Mouse (Mus musculus): ENCODE measurements around the gene Pdcd6ip. TPM values are rescaled to one million over a fixed set of nuclear protein-coding genes. Genes with fewer than 3 reads are reported as not detected.
"Not testable (repeated sequence)": the region's sequence is repeated elsewhere in the genome, so short reads cannot be mapped to it uniquely, and the experiment has no call there.

Pdcd6ip gene
- polyA plus RNA-seq, 1 experiment from 2014 or later = 59.9 TPM

GRCm38 (mm10) chr9:113738941-113739340, 30.9 kb upstream of the Pdcd6ip start:
- 69% methylated on average over 6 of the region's 6 CpGs for WGBS
- no peaks in the 10 kb centered on the region for H3K9me3 ChIP-seq (ENCODE audit: control insufficient read depth, low read length)
- H3K4me2 ChIP-seq (ENCODE audit: low read length) = no peak overlapping the region
- H3K36me3 ChIP-seq (ENCODE audit: control insufficient read depth, insufficient read depth, low read length) = no peaks in the 10 kb centered on the region
- ATAC-seq (ENCODE audit: insufficient number of reproducible peaks, insufficient read depth, low FRiP score, low read depth) = no peak
- H3K4me1 ChIP-seq (ENCODE audit: control insufficient read depth in 2 of 2, insufficient read depth in 2 of 2, low read length in 2 of 2) = peaks cover 6 to 14% of the 10 kb centered on the region in 2 experiments
- H3K27ac ChIP-seq (replicated peaks in 1 of 2; ENCODE audit: control insufficient read depth in 1 of 2, insufficient read depth in 1 of 2, low read depth in 2 of 2, low read length in 2 of 2) = no peak overlapping the region
- no peaks in the 10 kb centered on the region for H3K27me3 ChIP-seq (ENCODE audit: control insufficient read depth, insufficient read depth, low read length)
- no peak overlapping the region for H3K9ac ChIP-seq (ENCODE audit: low read length)
- no peak overlapping the region for H3K4me3 ChIP-seq (ENCODE audit: control insufficient read depth in 1 of 2, insufficient read depth in 1 of 2, low read depth in 1 of 2, low read length in 2 of 2)

- no peaks in the 10 kb centered on the region for H3K9me3 ChIP-seq (ENCODE audit: control insufficient read depth, low read length)
- no peak overlapping the region for H3K27ac ChIP-seq (replicated peaks in 1 of 2; ENCODE audit: control insufficient read depth in 1 of 2, insufficient read depth in 1 of 2, low read depth in 2 of 2, low read length in 2 of 2)
- ATAC-seq (ENCODE audit: insufficient number of reproducible peaks, insufficient read depth, low FRiP score, low read depth) = no peak
- H3K27me3 ChIP-seq (ENCODE audit: control insufficient read depth, insufficient read depth, low read length) = no peaks in the 10 kb centered on the region
- 65% methylated on average over 9 of the region's 9 CpGs for WGBS
- peaks cover 6 to 8% of the 10 kb centered on the region in 2 experiments for H3K4me1 ChIP-seq (ENCODE audit: control insufficient read depth in 2 of 2, insufficient read depth in 2 of 2, low read length in 2 of 2)
- no peak overlapping the region for H3K4me3 ChIP-seq (ENCODE audit: control insufficient read depth in 1 of 2, insufficient read depth in 1 of 2, low read depth in 1 of 2, low read length in 2 of 2)
- H3K4me2 ChIP-seq (ENCODE audit: low read length) = no peak overlapping the region
- H3K9ac ChIP-seq (ENCODE audit: low read length) = no peak overlapping the region
- H3K36me3 ChIP-seq (ENCODE audit: control insufficient read depth, insufficient read depth, low read length) = no peaks in the 10 kb centered on the region
Measured at GRCm38 (mm10) chr9:113738021-113738420, 30.0 kb upstream of the Pdcd6ip start.

GRCm38 (mm10) chr9:113735920-113736319, 27.9 kb upstream of the Pdcd6ip start:
- no peaks in the 10 kb centered on the region for H3K27me3 ChIP-seq (ENCODE audit: control insufficient read depth, insufficient read depth, low read length)
- no peak for ATAC-seq (ENCODE audit: insufficient number of reproducible peaks, insufficient read depth, low FRiP score, low read depth)

GRCm38 (mm10) chr9:113731540-113731939, 23.5 kb upstream of the Pdcd6ip start:
- Histone ChIP-seq H3K4me3 (ENCODE audit: control insufficient read depth in 1 of 2, insufficient read depth in 1 of 2, low read depth in 1 of 2, low read length in 2 of 2) (no peak overlapping the region), H3K4me2 (ENCODE audit: low read length) (no peak overlapping the region), H3K27me3 (ENCODE audit: control insufficient read depth, insufficient read depth, low read length) (no peaks in the 10 kb centered on the region), H3K27ac (replicated peaks in 1 of 2; ENCODE audit: control insufficient read depth in 1 of 2, insufficient read depth in 1 of 2, low read depth in 2 of 2, low read length in 2 of 2) (no peak overlapping the region), H3K9me3 (ENCODE audit: control insufficient read depth, low read length) (no peaks in the 10 kb centered on the region), H3K9ac (ENCODE audit: low read length) (no peak overlapping the region), H3K4me1 (ENCODE audit: control insufficient read depth in 2 of 2, insufficient read depth in 2 of 2, low read length in 2 of 2) (no peaks in the 10 kb centered on the region), H3K36me3 (ENCODE audit: control insufficient read depth, insufficient read depth, low read length) (no peaks in the 10 kb centered on the region)
- WGBS = 79% methylated on average over 3 of the region's 3 CpGs
- no peak for ATAC-seq (ENCODE audit: insufficient number of reproducible peaks, insufficient read depth, low FRiP score, low read depth)

More at GRCm38 (mm10) chr9:113735920-113736319, 27.9 kb upstream of the Pdcd6ip start:
- Histone ChIP-seq H3K4me2 (ENCODE audit: low read length) (no peak overlapping the region), H3K4me3 (ENCODE audit: control insufficient read depth in 1 of 2, insufficient read depth in 1 of 2, low read depth in 1 of 2, low read length in 2 of 2) (no peak overlapping the region), H3K9ac (ENCODE audit: low read length) (no peak overlapping the region), H3K4me1 (ENCODE audit: control insufficient read depth in 2 of 2, insufficient read depth in 2 of 2, low read length in 2 of 2) (peaks cover 4 to 7% of the 10 kb centered on the region in 2 experiments; a peak in 3 of 4 replicates), H3K27ac (replicated peaks in 1 of 2; ENCODE audit: control insufficient read depth in 1 of 2, insufficient read depth in 1 of 2, low read depth in 2 of 2, low read length in 2 of 2) (no peak overlapping the region), H3K9me3 (ENCODE audit: control insufficient read depth, low read length) (no peaks in the 10 kb centered on the region), H3K36me3 (ENCODE audit: control insufficient read depth, insufficient read depth, low read length) (no peaks in the 10 kb centered on the region)

DNA sequence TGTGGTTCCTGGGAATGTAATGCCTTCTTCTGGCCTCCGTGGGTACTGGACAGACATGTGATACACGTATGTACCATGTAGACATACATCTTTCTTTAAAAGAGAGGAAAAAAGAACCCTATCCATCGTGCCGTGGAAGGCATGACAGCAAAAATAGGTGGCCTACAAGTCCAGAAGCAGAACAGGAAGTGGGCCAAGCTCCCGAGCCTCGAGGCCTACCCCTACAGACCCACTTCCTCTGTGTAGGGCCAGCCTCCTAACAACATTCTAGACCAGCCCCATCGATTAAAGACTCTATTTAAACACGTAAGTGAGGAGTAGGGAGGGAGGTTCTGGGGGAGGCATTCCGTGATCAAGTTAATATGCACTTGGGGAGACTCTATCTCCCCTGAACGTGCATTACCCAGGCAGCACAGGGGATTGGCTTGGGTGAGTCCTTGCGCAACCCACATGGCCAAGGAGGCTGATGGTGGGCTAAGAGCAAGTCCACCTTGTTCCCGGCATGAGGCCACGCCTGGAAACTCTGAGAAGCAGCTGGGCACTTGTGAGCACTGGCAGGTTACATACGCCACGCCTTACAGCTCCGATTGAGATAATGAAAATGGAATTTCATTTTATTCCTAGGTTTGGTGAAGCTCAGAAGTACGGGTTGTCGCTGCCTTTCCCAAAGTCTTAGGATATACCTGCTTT, 19.1 kb upstream of the Pdcd6ip start:
- 88% methylated on average over 18 of the region's 18 CpGs for WGBS
- H3K4me1 ChIP-seq (ENCODE audit: control insufficient read depth in 2 of 2, insufficient read depth in 2 of 2, low read length in 2 of 2) = no peaks in the 10 kb centered on the region
- H3K36me3 ChIP-seq (ENCODE audit: control insufficient read depth, insufficient read depth, low read length) = no peaks in the 10 kb centered on the region
- H3K27me3 ChIP-seq (ENCODE audit: control insufficient read depth, insufficient read depth, low read length) = no peaks in the 10 kb centered on the region
- no peak overlapping the region for H3K4me3 ChIP-seq (ENCODE audit: control insufficient read depth in 1 of 2, insufficient read depth in 1 of 2, low read depth in 1 of 2, low read length in 2 of 2)
- H3K9ac ChIP-seq (ENCODE audit: low read length) = no peak overlapping the region
- H3K4me2 ChIP-seq (ENCODE audit: low read length) = no peak overlapping the region
- H3K27ac ChIP-seq (replicated peaks in 1 of 2; ENCODE audit: control insufficient read depth in 1 of 2, insufficient read depth in 1 of 2, low read depth in 2 of 2, low read length in 2 of 2) = no peak overlapping the region
- ATAC-seq (ENCODE audit: insufficient number of reproducible peaks, insufficient read depth, low FRiP score, low read depth) = no peak
- no peaks in the 10 kb centered on the region for H3K9me3 ChIP-seq (ENCODE audit: control insufficient read depth, low read length)

DNA sequence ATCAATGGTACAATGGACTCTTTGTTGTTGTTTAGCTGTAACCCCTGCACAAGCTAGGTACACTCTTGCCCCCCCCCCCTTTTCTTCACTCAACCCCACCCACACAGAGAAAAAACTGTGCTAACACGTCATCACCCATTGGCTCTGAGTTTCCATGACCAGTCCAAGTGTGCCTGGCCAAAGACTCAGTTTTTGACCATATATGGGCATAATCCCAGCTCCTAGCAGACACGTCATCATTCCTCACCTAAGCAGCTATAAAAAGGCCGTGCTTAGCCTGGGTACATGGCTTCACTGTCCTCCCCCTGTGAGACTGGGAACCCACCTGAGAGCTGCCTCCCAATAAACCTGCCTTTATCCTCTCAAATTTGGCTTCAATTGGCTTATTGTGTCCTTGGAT, 18.1 kb upstream of the Pdcd6ip start:
- 37% methylated on average over 3 of the region's 3 CpGs for WGBS
- Histone ChIP-seq H3K4me3 (ENCODE audit: control insufficient read depth in 1 of 2, insufficient read depth in 1 of 2, low read depth in 1 of 2, low read length in 2 of 2) (no peak overlapping the region), H3K36me3 (ENCODE audit: control insufficient read depth, insufficient read depth, low read length) (no peaks in the 10 kb centered on the region), H3K27ac (replicated peaks in 1 of 2; ENCODE audit: control insufficient read depth in 1 of 2, insufficient read depth in 1 of 2, low read depth in 2 of 2, low read length in 2 of 2) (no peak overlapping the region), H3K9ac (ENCODE audit: low read length) (no peak overlapping the region), H3K4me1 (ENCODE audit: control insufficient read depth in 2 of 2, insufficient read depth in 2 of 2, low read length in 2 of 2) (no peaks in the 10 kb centered on the region), H3K4me2 (ENCODE audit: low read length) (no peak overlapping the region), H3K9me3 (ENCODE audit: control insufficient read depth, low read length) (no peaks in the 10 kb centered on the region), H3K27me3 (ENCODE audit: control insufficient read depth, insufficient read depth, low read length) (no peaks in the 10 kb centered on the region)
- no peak for ATAC-seq (ENCODE audit: insufficient number of reproducible peaks, insufficient read depth, low FRiP score, low read depth)

DNA sequence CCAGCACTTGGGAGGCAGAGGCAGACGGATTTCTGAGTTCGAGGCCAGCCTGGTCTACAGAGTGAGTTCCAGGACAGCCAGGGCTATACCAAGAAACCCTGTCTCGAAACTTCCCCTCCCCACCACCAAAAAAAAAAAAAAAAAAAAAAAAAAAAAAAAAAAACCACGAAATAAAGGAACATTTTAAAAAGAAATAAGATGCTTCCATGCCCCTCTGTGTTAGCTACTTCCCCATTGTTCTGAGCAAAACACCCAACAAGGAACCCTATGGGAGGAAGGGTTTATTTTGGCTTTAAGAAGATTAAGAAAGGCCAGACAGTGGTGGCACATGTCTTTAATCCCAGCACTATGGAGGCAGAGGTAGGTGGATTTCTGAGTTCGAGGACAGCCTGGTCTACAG, 17.6 kb upstream of the Pdcd6ip start:
- ATAC-seq (ENCODE audit: insufficient number of reproducible peaks, insufficient read depth, low FRiP score, low read depth); H3K4me3 ChIP-seq (ENCODE audit: control insufficient read depth in 1 of 2, insufficient read depth in 1 of 2, low read depth in 1 of 2, low read length in 2 of 2); H3K4me2 ChIP-seq (ENCODE audit: low read length); H3K36me3 ChIP-seq (ENCODE audit: control insufficient read depth, insufficient read depth, low read length); H3K9me3 ChIP-seq (ENCODE audit: control insufficient read depth, low read length); H3K27ac ChIP-seq (replicated peaks in 1 of 2; ENCODE audit: control insufficient read depth in 1 of 2, insufficient read depth in 1 of 2, low read depth in 2 of 2, low read length in 2 of 2); H3K9ac ChIP-seq (ENCODE audit: low read length); H3K4me1 ChIP-seq (ENCODE audit: control insufficient read depth in 2 of 2, insufficient read depth in 2 of 2, low read length in 2 of 2); H3K27me3 ChIP-seq (ENCODE audit: control insufficient read depth, insufficient read depth, low read length): not testable (repeated sequence)
- WGBS = 83% methylated on average over 5 of the region's 5 CpGs

DNA sequence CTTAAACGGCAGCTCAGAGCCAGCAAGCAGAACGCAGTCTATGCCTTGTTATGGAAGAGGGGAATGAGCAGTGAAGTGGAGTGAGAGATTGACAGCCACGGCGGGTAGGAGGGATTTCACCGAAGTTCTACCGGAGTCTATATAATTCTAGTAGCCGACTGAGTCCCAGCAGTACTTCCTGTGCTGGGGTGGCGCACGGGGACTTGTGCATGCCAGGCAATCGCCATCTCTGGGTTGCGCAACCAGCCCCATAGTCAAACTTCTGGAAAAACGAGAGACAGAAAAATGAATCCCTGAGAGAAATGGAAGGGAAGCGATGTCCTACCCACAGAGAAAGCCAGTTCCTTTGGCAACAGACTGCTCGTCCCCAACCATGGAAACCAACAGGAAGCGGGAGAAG, 16.6 kb upstream of the Pdcd6ip start:
- no peaks in the 10 kb centered on the region for H3K9me3 ChIP-seq (ENCODE audit: control insufficient read depth, low read length)
- no peak overlapping the region for H3K9ac ChIP-seq (ENCODE audit: low read length)
- H3K4me2 ChIP-seq (ENCODE audit: low read length) = no peak overlapping the region
- no peaks in the 10 kb centered on the region for H3K36me3 ChIP-seq (ENCODE audit: control insufficient read depth, insufficient read depth, low read length)
- no peak overlapping the region for H3K4me3 ChIP-seq (ENCODE audit: control insufficient read depth in 1 of 2, insufficient read depth in 1 of 2, low read depth in 1 of 2, low read length in 2 of 2)
- H3K27me3 ChIP-seq (ENCODE audit: control insufficient read depth, insufficient read depth, low read length) = no peaks in the 10 kb centered on the region
- H3K4me1 ChIP-seq (ENCODE audit: control insufficient read depth in 2 of 2, insufficient read depth in 2 of 2, low read length in 2 of 2) = no peaks in the 10 kb centered on the region
- H3K27ac ChIP-seq (replicated peaks in 1 of 2; ENCODE audit: control insufficient read depth in 1 of 2, insufficient read depth in 1 of 2, low read depth in 2 of 2, low read length in 2 of 2) = no peak overlapping the region
- no peak for ATAC-seq (ENCODE audit: insufficient number of reproducible peaks, insufficient read depth, low FRiP score, low read depth)
- 82% methylated on average over 15 of the region's 15 CpGs for WGBS

Data from heart, embryonic 14.5 days (tissue).